Mouse (Mus musculus) splenic B cell, adult 2 months (primary cell): ENCODE measurements around the gene Cxcr6.

Experiments used
- DNase-seq: peaks from one replicate; pipeline ENCODE4 v3.0.0-alpha.2; 2011; ENCODE audit warnings: low read depth, low spot score
- H3K27me3 ChIP-seq: 2 replicates; pipeline ENCODE4 v1.6.1; 2012; ENCODE audit warnings: mild to moderate bottlenecking, low read length, moderate library complexity, mixed read lengths; ENCODE audit not compliant: control insufficient read depth, poor library complexity, insufficient read depth, severe bottlenecking
- H3K36me3 ChIP-seq: 2 replicates; pipeline ENCODE4 v1.6.1; 2012; ENCODE audit warnings: mild to moderate bottlenecking, low read length, moderate library complexity, mixed read lengths; ENCODE audit not compliant: control insufficient read depth, poor library complexity, insufficient read depth, severe bottlenecking

Cxcr6 gene

DNA sequence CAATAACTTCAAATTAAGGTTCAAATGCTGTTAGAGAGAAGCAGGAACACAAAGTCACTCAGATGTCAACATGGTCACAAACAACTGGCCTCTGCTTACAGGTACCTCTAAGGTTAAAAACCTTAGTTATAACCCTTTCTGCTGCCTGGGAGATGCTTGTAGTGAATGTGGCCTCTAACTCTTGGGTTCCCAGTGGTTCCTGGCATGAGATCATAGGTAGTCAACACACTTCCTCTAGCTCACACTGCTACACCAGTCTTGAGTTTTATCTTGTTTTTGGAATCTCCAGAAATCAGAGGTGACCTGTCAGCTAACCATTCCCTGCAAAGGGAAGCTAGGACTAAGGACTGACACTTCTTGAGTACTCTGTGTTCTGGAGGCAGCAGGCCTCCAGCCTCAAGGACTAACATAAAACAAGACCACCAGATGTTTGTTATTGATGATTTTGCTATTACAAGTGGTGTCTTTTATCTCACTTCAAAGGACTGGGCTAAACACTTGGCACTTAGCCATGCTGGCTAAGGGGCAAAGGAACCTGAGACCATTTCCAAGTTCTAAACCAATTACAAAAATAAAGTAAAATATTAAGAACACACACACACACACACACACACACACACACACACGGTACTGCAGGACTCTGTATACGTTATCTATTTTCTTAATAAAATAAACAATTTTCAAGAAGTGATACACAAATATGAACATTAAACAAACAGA, 43.9 kb downstream of the Cxcr6 start:
- H3K27me3 ChIP-seq = no peaks in the 10 kb centered on the region
- no peaks in the 10 kb centered on the region for H3K36me3 ChIP-seq
- peak; percentile 16 for DNase-seq

DNA sequence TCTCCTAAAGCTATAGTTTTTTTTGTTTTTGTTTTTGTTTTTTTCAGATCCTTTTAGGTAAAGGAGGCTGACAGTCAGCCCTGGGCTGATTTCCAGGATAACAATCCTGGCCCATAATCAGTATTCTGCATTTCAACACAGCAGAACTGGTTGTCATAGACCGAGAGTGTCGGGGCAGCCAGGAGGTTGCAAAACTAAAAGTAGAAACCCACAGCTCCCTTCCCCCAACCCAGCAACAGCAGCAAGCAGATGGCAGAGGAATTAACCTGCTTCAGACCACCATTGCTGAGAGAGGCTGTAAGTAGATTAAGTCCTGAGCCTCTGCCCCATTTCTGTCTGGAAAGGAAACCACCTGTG, 44.4 kb downstream of the Cxcr6 start:
- DNase-seq = no peak
- Histone ChIP-seq H3K36me3 (no peaks in the 10 kb centered on the region), H3K27me3 (no peaks in the 10 kb centered on the region)

DNA sequence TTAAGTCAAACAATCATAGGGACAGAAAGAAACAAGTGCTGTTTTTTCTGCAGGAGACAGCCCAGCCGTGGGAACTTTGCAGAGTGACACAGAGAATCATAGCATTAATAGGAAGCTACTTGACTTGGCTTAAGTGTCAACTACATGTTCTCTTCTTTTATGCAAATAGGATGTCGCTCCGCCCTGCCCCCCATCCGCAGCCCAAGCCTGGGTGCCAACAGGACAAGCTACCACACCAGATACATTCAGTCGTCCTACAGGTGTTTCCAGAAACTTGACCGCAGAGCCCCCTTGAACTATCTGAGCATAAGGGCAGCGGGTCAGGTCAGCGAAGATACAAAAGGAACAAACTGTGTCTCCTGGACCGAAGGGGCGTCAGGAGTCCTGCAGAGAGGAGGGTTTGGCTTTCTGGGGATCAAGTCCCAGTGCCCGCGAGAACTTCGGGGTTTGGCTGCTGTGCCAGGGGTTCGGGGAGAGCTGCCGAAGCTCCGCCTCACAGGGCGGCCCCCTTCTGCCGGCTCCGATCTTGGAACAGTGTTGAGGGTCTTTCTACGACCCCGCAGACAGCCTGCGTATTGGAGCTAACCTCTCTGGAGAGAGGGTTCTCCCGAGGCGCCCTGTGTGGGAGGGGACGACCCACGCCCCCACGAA, 44.9 kb downstream of the Cxcr6 start:
- DNase-seq = peak; percentile 88
- Histone ChIP-seq H3K27me3 (no peaks in the 10 kb centered on the region), H3K36me3 (no peaks in the 10 kb centered on the region)

DNA sequence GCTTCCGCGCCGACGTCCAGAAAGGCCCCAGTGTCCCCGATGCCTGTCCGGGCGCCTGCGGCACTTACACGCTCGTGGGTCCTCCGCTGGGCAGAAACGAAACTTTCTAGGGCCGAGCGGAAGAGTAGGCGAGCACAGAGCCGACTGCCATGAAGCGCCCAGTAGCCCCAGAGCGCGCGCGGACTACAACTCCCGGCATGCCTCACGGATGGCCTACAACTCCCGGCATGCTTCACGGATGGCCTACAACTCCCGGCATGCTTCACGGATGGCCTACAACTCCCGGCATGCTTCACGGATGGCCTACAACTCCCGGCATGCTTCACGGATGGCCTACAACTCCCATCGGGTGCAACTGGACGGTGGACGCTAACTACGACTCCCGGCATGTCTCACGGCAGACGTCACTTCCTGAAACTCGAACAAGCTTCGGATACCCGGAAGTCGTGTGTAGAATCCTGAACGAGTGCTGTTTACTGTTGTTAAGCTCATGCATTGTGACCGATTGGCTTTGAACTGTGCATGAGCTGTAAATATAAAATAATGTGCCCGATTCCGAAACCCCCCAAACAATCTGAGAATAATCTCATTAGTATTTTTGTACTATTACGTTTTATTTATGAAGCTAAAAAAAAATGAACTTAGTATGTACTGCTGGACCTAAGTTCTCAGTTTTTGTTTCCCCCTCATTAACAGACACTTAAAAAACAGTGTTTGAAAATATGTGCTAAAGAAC, 45.6 kb downstream of the Cxcr6 start, which contains the start of gene Fyco1:
Gene Fyco1 (minus strand): TSS at position 187 of the 736 bp plus-strand sequence.
- peak; percentile 98 for DNase-seq
- Histone ChIP-seq H3K27me3 (no peaks in the 10 kb centered on the region), H3K36me3 (no peaks in the 10 kb centered on the region)

DNA sequence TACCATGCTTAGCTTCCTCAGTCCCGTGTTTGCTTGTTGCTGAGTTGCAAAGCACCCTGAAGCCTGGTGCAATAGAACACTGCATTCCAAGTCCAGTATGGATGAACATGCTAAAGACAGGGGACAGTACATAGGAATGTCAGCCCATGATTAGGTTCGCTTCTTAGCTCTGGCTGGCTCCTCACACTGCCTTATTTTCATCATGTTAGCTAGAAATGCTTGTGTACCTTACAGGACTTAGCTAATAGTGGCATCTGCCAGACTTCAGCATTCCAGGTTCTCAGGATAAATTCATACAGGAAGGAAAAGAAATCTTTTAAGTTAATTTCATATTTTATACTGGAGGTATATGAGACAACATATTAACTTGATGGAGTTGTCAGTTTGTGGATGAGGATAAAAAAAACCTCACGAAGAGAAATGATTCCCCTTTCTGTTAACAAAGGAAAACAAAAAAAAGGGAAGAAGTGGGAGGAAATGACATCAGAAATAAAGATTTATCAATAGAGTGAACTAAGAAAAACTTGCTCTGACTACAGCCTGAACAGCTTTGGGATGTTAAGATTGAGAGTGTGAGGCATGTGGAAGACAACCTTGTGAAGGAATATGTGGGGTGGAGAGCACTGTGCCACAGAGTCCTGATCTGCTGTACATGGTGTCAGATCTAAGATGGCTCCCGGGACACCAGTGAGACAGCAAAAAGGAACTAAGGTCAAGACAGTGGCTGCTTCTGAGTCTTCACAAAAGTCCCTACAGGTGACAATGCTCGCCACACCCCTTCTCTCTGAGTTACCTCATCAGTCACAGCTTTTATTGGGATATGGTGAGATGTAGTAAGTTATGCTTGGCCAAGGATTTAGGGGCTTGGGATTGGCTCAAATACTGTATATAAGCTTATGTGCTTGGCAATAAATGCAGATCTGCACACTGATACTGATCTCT, 46.4 kb downstream of the Cxcr6 start:
- Histone ChIP-seq H3K27me3 (no peaks in the 10 kb centered on the region), H3K36me3 (no peaks in the 10 kb centered on the region)
- DNase-seq = peak; percentile 38

DNA sequence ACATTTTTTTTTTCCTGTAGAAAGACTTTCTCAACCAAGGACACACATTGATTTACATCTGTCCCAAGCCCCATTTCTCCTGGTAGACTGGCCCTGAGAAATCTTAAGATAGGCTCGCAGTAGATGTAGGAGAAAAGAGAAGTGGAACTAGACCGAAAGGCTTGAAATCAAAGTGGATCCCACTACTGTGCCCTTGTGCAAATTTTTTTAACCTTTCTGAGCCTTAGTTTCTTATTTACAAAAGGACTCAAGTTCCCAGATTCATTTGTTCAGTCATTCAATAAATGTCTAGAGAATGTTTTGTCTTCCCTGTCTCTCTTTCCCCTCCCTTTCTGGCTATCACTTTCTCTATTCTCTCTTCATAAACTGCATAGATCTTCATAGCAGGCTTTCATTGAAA, 50.6 kb downstream of the Cxcr6 start:
- H3K36me3 ChIP-seq = no peaks in the 10 kb centered on the region
- no peaks in the 10 kb centered on the region for H3K27me3 ChIP-seq
- DNase-seq = peak; percentile 16
